Mouse (Mus musculus): ENCODE measurements at regions not wholly inside any gene's neighbourhood (a gene's known extent, or its start where the extent isn't known, plus 50 kb on each side); places are given as distances from the start of the nearest gene placed in this dataset.

- TF ChIP-seq POLR2A (IDR thresholded peaks at IDR 0.05; ENCODE audit: borderline replicate concordance, extremely low read depth, low read depth, low read length) = no peak
- TF ChIP-seq CTCF (IDR thresholded peaks at IDR 0.05; ENCODE audit: insufficient read depth, low read length) = no peak
Observed at GRCm38 (mm10) chr15:72264619-72265018, 1569.7 kb upstream of the Gm6569 start.

Measured in lung, adult 2 months (tissue).